Mouse (Mus musculus): ENCODE measurements around the gene Tbc1d1. TPM values are rescaled to one million over a fixed set of nuclear protein-coding genes. Genes with fewer than 3 reads are reported as not detected.

Tbc1d1 gene
- polyA plus RNA-seq, 1 experiment from 2014 or later = 58.7 TPM

DNA sequence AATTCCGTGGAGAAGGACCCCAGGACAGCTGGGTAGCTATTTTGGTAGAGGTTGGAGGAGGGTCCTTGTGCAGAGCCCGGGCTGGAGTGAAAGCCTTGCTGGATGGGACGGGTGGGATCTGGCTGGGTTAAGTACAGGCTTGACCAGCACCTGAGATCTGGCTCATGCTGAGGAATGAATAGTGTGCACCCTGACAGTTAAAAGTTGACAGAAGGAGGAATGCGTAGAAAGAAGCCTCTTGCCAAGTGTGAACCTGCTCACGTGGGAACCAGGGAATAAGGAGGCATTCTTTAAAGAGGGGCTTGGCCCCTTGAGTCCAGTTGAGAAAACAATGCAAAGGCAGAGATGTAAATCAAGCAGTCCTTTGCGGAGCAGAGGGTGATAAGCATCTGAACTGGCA is 87.6 kb downstream of the Tbc1d1 start:
- 17% methylated on average over 6 of the region's 6 CpGs for WGBS
- Histone ChIP-seq H3K4me1 (ENCODE audit: insufficient read depth) (peaks cover 19% of the 10 kb centered on the region), H3K27me3 (ENCODE audit: insufficient read depth, low read length) (no peaks in the 10 kb centered on the region), H3K27ac (ENCODE audit: low read depth) (peak overlapping the region; percentile 66), H3K9me3 (ENCODE audit: low read depth, low read length) (no peaks in the 10 kb centered on the region), H3K36me3 (ENCODE audit: insufficient read depth) (no peaks in the 10 kb centered on the region), H3K4me3 (ENCODE audit: low read depth, low read length) (no peak overlapping the region), H3K4me2 (0 out of 2 replicates have a peak overlapping the region, but pooled peaks have one; percentile 18), H3K9ac (no peak overlapping the region)
- DNase-seq (no peak), ATAC-seq (ENCODE audit: insufficient read depth) (peak; percentile 26; the same call in 1 of the 2 replicates)
- TF ChIP-seq CTCF (IDR thresholded peaks at IDR 0.05; ENCODE audit: low read depth) = no peak

DNA sequence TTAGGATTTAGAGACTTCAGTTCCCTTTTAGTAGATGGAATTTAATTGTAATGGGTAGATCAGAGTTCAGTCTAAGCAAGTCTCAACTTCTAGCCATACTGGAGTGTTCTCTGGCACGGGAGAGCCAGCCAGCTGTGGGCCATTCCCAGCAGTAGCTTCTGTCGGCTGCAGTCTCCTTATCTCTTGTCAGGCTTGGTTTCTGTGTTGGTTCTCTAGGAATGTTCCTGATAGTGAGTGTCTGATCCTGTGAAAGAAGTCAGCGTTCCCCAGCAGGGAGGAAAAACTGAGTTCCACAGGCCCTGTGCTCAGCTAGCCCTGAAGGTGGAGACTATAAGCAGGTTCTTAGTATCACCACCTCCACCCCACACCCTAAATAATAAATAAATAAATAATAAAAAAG is 88.2 kb downstream of the Tbc1d1 start:
- peak; percentile 83 for ATAC-seq (ENCODE audit: insufficient read depth)
- Histone ChIP-seq H3K4me2 (no peak overlapping the region), H3K9ac (no peak overlapping the region), H3K27ac (ENCODE audit: low read depth) (peak overlapping the region; percentile 66), H3K27me3 (ENCODE audit: insufficient read depth, low read length) (no peaks in the 10 kb centered on the region), H3K4me1 (ENCODE audit: insufficient read depth) (peaks cover 19% of the 10 kb centered on the region), H3K4me3 (ENCODE audit: low read depth, low read length) (no peak overlapping the region), H3K9me3 (ENCODE audit: low read depth, low read length) (no peaks in the 10 kb centered on the region), H3K36me3 (ENCODE audit: insufficient read depth) (no peaks in the 10 kb centered on the region)
- peak; percentile 80 for DNase-seq
- TF ChIP-seq CTCF (IDR thresholded peaks at IDR 0.05; ENCODE audit: low read depth) = no peak
- 1% methylated on average over 3 of the region's 3 CpGs for WGBS

DNA sequence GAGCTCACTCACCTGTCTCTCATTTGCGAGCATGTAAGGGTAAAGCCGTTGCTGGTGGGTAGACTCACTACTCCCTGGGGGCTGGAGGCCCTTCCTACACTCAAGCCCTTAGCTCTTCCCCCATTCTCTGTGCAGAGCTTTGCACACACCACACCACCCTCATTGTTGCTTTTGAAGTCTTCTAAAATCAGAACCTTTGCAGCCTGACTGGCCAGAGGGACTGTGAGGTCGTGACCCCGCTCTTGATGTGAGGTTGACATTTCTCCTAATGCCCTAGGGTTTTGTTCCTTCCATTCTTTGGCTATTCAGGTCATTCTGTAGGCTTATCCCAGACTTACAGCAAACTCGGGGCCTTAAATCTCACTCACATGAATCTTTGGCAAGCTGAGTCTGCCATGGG is 88.6 kb downstream of the Tbc1d1 start:
- Histone ChIP-seq H3K27ac (ENCODE audit: low read depth) (no peak overlapping the region), H3K4me3 (ENCODE audit: low read depth, low read length) (no peak overlapping the region), H3K4me2 (no peak overlapping the region), H3K9me3 (ENCODE audit: low read depth, low read length) (no peaks in the 10 kb centered on the region), H3K9ac (no peak overlapping the region), H3K27me3 (ENCODE audit: insufficient read depth, low read length) (no peaks in the 10 kb centered on the region), H3K36me3 (ENCODE audit: insufficient read depth) (no peaks in the 10 kb centered on the region), H3K4me1 (ENCODE audit: insufficient read depth) (peaks cover 19% of the 10 kb centered on the region)
- ATAC-seq (ENCODE audit: insufficient read depth) = peak; percentile 48; the same call in 1 of the 2 replicates
- 60% methylated on average over 5 of the region's 5 CpGs for WGBS
- DNase-seq = no peak
- TF ChIP-seq CTCF (IDR thresholded peaks at IDR 0.05; ENCODE audit: low read depth) = no peak

DNA sequence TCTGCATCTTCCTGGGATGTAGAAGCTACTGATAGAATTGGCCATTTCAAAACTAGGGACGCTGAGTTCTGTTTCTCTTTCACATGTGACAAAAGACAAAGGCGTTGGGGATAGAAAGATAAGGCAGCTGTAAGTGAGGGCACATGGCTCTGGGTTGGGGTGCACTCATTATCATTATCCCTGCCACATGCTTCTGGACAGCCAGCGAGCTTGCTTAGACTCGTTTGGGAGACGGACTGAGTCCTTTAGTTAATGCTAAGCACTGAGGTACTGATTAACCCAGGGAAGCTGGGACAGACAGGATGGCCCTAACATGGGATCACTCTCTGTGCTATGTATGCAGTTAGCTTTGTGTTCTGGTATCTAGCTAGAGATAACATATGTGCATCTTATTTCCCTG is 95.3 kb downstream of the Tbc1d1 start:
- no peak for ATAC-seq (ENCODE audit: insufficient read depth)
- no peaks in the 10 kb centered on the region for H3K9me3 ChIP-seq (ENCODE audit: low read depth, low read length)

DNA sequence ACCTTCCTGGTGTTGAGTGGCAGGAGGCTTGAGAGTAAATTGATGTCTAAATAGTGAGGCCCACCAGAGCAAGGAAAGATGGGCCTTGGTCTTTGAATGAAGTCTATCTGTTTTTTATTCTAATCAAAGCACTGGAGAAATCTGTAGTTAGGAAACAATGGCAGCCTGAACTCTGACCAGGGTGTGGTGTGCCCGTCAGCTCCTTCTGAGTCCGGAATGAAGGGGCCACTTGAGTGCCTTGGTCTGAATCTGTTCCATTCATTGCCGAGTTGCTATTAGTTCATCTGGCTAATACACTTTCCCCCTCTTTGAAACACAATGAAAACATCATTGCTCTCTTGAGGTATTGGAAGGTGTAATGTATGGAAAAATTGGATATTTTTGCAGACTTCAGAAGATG is 98.2 kb downstream of the Tbc1d1 start:
- Histone ChIP-seq H3K4me2 (no peak overlapping the region), H3K9ac (no peak overlapping the region), H3K4me1 (ENCODE audit: insufficient read depth) (peaks cover 8% of the 10 kb centered on the region; the same call in 1 of the 2 replicates), H3K27me3 (ENCODE audit: insufficient read depth, low read length) (no peaks in the 10 kb centered on the region), H3K27ac (ENCODE audit: low read depth) (no peak overlapping the region), H3K36me3 (ENCODE audit: insufficient read depth) (peaks cover 12% of the 10 kb centered on the region), H3K9me3 (ENCODE audit: low read depth, low read length) (no peaks in the 10 kb centered on the region), H3K4me3 (ENCODE audit: low read depth, low read length) (no peak overlapping the region)
- ATAC-seq (ENCODE audit: insufficient read depth) (no peak), DNase-seq (no peak)
- TF ChIP-seq CTCF (IDR thresholded peaks at IDR 0.05; ENCODE audit: low read depth) = no peak
- WGBS = 57% methylated on average over 3 of the region's 3 CpGs

More for the DNA sequence above, 95.3 kb downstream of the Tbc1d1 start:
- WGBS = 40% methylated on average over 5 of the region's 5 CpGs
- Histone ChIP-seq H3K27ac (ENCODE audit: low read depth) (no peak overlapping the region), H3K9ac (no peak overlapping the region), H3K36me3 (ENCODE audit: insufficient read depth) (0 out of 2 replicates have a peak, but pooled peaks cover 3% of the 10 kb centered on the region), H3K4me2 (no peak overlapping the region), H3K27me3 (ENCODE audit: insufficient read depth, low read length) (no peaks in the 10 kb centered on the region), H3K4me1 (ENCODE audit: insufficient read depth) (peaks cover 8% of the 10 kb centered on the region; the same call in 1 of the 2 replicates), H3K4me3 (ENCODE audit: low read depth, low read length) (no peak overlapping the region)
- TF ChIP-seq CTCF (IDR thresholded peaks at IDR 0.05; ENCODE audit: low read depth) = no peak
- DNase-seq = no peak

DNA sequence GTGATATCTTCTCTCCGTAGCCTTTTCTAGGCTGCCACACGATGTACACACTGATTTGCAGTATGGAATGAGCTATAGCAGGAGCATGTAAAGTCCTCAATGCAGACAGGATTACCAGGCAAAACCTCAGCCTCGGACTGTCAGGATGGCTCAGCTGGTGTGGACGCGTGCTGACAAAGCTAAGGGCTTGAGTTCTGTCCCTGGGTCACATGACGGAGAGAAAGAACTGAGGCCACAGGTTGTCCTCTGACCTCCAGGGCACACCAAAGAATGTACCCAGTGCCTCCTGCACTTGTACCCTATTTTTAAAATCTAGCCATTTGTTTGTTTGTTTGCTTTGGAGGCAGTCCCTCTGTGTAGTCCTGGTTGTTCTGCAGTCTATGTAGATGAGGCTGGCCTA is 98.9 kb downstream of the Tbc1d1 start:
- Histone ChIP-seq H3K36me3 (ENCODE audit: insufficient read depth) (peaks cover 18% of the 10 kb centered on the region), H3K27me3 (ENCODE audit: insufficient read depth, low read length) (no peaks in the 10 kb centered on the region), H3K4me3 (ENCODE audit: low read depth, low read length) (no peak overlapping the region), H3K4me2 (no peak overlapping the region), H3K27ac (ENCODE audit: low read depth) (no peak overlapping the region), H3K9ac (no peak overlapping the region), H3K9me3 (ENCODE audit: low read depth, low read length) (no peaks in the 10 kb centered on the region), H3K4me1 (ENCODE audit: insufficient read depth) (peaks cover 8% of the 10 kb centered on the region; the same call in 1 of the 2 replicates)
- ATAC-seq (ENCODE audit: insufficient read depth) (no peak), DNase-seq (no peak)
- no peak for TF ChIP-seq CTCF (IDR thresholded peaks at IDR 0.05; ENCODE audit: low read depth)
- whole genome bisulfite sequencing = 68% methylated on average over 6 of the region's 6 CpGs

DNA sequence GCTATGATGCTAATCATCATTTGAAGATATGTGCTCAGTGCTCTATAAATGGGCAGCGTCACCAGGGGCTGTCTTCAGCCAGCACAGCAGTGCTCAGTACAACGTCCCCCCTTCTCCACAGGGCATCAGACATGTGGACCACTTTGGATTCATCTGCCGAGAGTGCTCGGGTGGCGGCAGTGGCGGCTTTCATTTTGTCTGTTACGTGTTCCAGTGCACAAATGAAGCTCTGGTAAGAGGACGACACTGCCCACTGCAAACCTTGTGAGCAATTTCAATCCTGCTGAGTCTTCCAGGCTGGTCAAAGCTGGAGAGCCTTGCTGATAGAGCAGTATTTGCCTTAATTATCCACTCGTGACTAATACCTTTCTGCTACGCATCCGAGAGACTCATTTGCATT is 107.2 kb downstream of the Tbc1d1 start:
- WGBS = 82% methylated on average over 11 of the region's 11 CpGs

More for the DNA sequence above, 107.2 kb downstream of the Tbc1d1 start:
- no peak overlapping the region for H3K4me2 ChIP-seq
- no peaks in the 10 kb centered on the region for H3K27me3 ChIP-seq (ENCODE audit: insufficient read depth, low read length)
- H3K4me1 ChIP-seq (ENCODE audit: insufficient read depth) = no peaks in the 10 kb centered on the region
- no peak overlapping the region for H3K9ac ChIP-seq
- H3K4me3 ChIP-seq (ENCODE audit: low read depth, low read length) = no peak overlapping the region
- no peak overlapping the region for H3K27ac ChIP-seq (ENCODE audit: low read depth)
- H3K36me3 ChIP-seq (ENCODE audit: insufficient read depth) = peaks cover 17% of the 10 kb centered on the region
- H3K9me3 ChIP-seq (ENCODE audit: low read depth, low read length) = no peaks in the 10 kb centered on the region
- DNase-seq (no peak), ATAC-seq (ENCODE audit: insufficient read depth) (no peak)
- no peak for TF ChIP-seq CTCF (IDR thresholded peaks at IDR 0.05; ENCODE audit: low read depth)
